Mouse (Mus musculus): ENCODE measurements around the gene Got1.

The Got1 gene

GRCm38 (mm10) chr19:43530197-43530770, 5.9 kb upstream of the Got1 start:
- DNase-seq (ENCODE audit: low read depth, low spot score), result peak; percentile 91

GRCm38 (mm10) chr19:43528056-43528587, 3.7 kb upstream of the Got1 start:
- no peaks in the 10 kb centered on the region for H3K36me3 ChIP-seq (ENCODE audit: control insufficient read depth, insufficient read depth, low read length, poor library complexity, severe bottlenecking)

More at GRCm38 (mm10) chr19:43530197-43530770, 5.9 kb upstream of the Got1 start:
- no peaks in the 10 kb centered on the region for H3K36me3 ChIP-seq (ENCODE audit: control insufficient read depth, insufficient read depth, low read length, poor library complexity, severe bottlenecking)
- no peaks in the 10 kb centered on the region for H3K27me3 ChIP-seq (ENCODE audit: control insufficient read depth, insufficient read depth, low read length, poor library complexity, severe bottlenecking)

GRCm38 (mm10) chr19:43527131-43527530, 2.7 kb upstream of the Got1 start:
- Histone ChIP-seq H3K27me3 (ENCODE audit: control insufficient read depth, insufficient read depth, low read length, poor library complexity, severe bottlenecking) (no peaks in the 10 kb centered on the region), H3K36me3 (ENCODE audit: control insufficient read depth, insufficient read depth, low read length, poor library complexity, severe bottlenecking) (no peaks in the 10 kb centered on the region)
- peak; percentile 29 for DNase-seq (ENCODE audit: low read depth, low spot score)

More at GRCm38 (mm10) chr19:43528056-43528587, 3.7 kb upstream of the Got1 start:
- H3K27me3 ChIP-seq (ENCODE audit: control insufficient read depth, insufficient read depth, low read length, poor library complexity, severe bottlenecking), result no peaks in the 10 kb centered on the region
- no peak for DNase-seq (ENCODE audit: low read depth, low spot score)

GRCm38 (mm10) chr19:43526025-43526424, 1.6 kb upstream of the Got1 start:
- H3K27me3 ChIP-seq (ENCODE audit: control insufficient read depth, insufficient read depth, low read length, poor library complexity, severe bottlenecking), result no peaks in the 10 kb centered on the region
- no peak for DNase-seq (ENCODE audit: low read depth, low spot score)
- no peaks in the 10 kb centered on the region for H3K36me3 ChIP-seq (ENCODE audit: control insufficient read depth, insufficient read depth, low read length, poor library complexity, severe bottlenecking)

- DNase-seq (ENCODE audit: low read depth, low spot score), result no peak
- H3K36me3 ChIP-seq (ENCODE audit: control insufficient read depth, insufficient read depth, low read length, poor library complexity, severe bottlenecking), result no peaks in the 10 kb centered on the region
- no peaks in the 10 kb centered on the region for H3K27me3 ChIP-seq (ENCODE audit: control insufficient read depth, insufficient read depth, low read length, poor library complexity, severe bottlenecking)
Observed at GRCm38 (mm10) chr19:43525566-43525965, 1.2 kb upstream of the Got1 start.

- Histone ChIP-seq H3K36me3 (ENCODE audit: control insufficient read depth, insufficient read depth, low read length, poor library complexity, severe bottlenecking) (no peaks in the 10 kb centered on the region), H3K27me3 (ENCODE audit: control insufficient read depth, insufficient read depth, low read length, poor library complexity, severe bottlenecking) (no peaks in the 10 kb centered on the region)
- peak; percentile 50 for DNase-seq (ENCODE audit: low read depth, low spot score)
Observed at GRCm38 (mm10) chr19:43525104-43525482, 688 bp upstream of the Got1 start.

- no peaks in the 10 kb centered on the region for H3K27me3 ChIP-seq (ENCODE audit: control insufficient read depth, insufficient read depth, low read length, poor library complexity, severe bottlenecking)
- peak; percentile 85 for DNase-seq (ENCODE audit: low read depth, low spot score)
- H3K36me3 ChIP-seq (ENCODE audit: control insufficient read depth, insufficient read depth, low read length, poor library complexity, severe bottlenecking), result no peaks in the 10 kb centered on the region
Observed at GRCm38 (mm10) chr19:43523551-43523950, 854 bp downstream of the Got1 start.

- Histone ChIP-seq H3K27me3 (ENCODE audit: control insufficient read depth, insufficient read depth, low read length, poor library complexity, severe bottlenecking) (no peaks in the 10 kb centered on the region), H3K36me3 (ENCODE audit: control insufficient read depth, insufficient read depth, low read length, poor library complexity, severe bottlenecking) (no peaks in the 10 kb centered on the region)
- DNase-seq (ENCODE audit: low read depth, low spot score), result no peak
Observed at GRCm38 (mm10) chr19:43521996-43522395, 2.4 kb downstream of the Got1 start.

- no peaks in the 10 kb centered on the region for H3K36me3 ChIP-seq (ENCODE audit: control insufficient read depth, insufficient read depth, low read length, poor library complexity, severe bottlenecking)
- DNase-seq (ENCODE audit: low read depth, low spot score), result no peak
- no peaks in the 10 kb centered on the region for H3K27me3 ChIP-seq (ENCODE audit: control insufficient read depth, insufficient read depth, low read length, poor library complexity, severe bottlenecking)
Observed at GRCm38 (mm10) chr19:43521362-43521761, 3.0 kb downstream of the Got1 start.

GRCm38 (mm10) chr19:43520402-43520801, 4.0 kb downstream of the Got1 start:
- peak; percentile 59 for DNase-seq (ENCODE audit: low read depth, low spot score)
- H3K27me3 ChIP-seq (ENCODE audit: control insufficient read depth, insufficient read depth, low read length, poor library complexity, severe bottlenecking), result no peaks in the 10 kb centered on the region
- H3K36me3 ChIP-seq (ENCODE audit: control insufficient read depth, insufficient read depth, low read length, poor library complexity, severe bottlenecking), result no peaks in the 10 kb centered on the region

GRCm38 (mm10) chr19:43519226-43519625, 5.2 kb downstream of the Got1 start:
- Histone ChIP-seq H3K27me3 (ENCODE audit: control insufficient read depth, insufficient read depth, low read length, poor library complexity, severe bottlenecking) (no peaks in the 10 kb centered on the region), H3K36me3 (ENCODE audit: control insufficient read depth, insufficient read depth, low read length, poor library complexity, severe bottlenecking) (peaks cover 8% of the 10 kb centered on the region; the same call in 1 of the 2 replicates)
- DNase-seq (ENCODE audit: low read depth, low spot score), result no peak

- Histone ChIP-seq H3K36me3 (ENCODE audit: control insufficient read depth, insufficient read depth, low read length, poor library complexity, severe bottlenecking) (peaks cover 8% of the 10 kb centered on the region; the same call in 1 of the 2 replicates), H3K27me3 (ENCODE audit: control insufficient read depth, insufficient read depth, low read length, poor library complexity, severe bottlenecking) (no peaks in the 10 kb centered on the region)
- no peak for DNase-seq (ENCODE audit: low read depth, low spot score)
Observed at GRCm38 (mm10) chr19:43518261-43518660, 6.1 kb downstream of the Got1 start.

GRCm38 (mm10) chr19:43517808-43518207, 6.6 kb downstream of the Got1 start:
- Histone ChIP-seq H3K27me3 (ENCODE audit: control insufficient read depth, insufficient read depth, low read length, poor library complexity, severe bottlenecking) (no peaks in the 10 kb centered on the region), H3K36me3 (ENCODE audit: control insufficient read depth, insufficient read depth, low read length, poor library complexity, severe bottlenecking) (peaks cover 8% of the 10 kb centered on the region; the same call in 1 of the 2 replicates)
- no peak for DNase-seq (ENCODE audit: low read depth, low spot score)

- no peaks in the 10 kb centered on the region for H3K27me3 ChIP-seq (ENCODE audit: control insufficient read depth, insufficient read depth, low read length, poor library complexity, severe bottlenecking)
- DNase-seq (ENCODE audit: low read depth, low spot score), result no peak
- H3K36me3 ChIP-seq (ENCODE audit: control insufficient read depth, insufficient read depth, low read length, poor library complexity, severe bottlenecking), result peaks cover 8% of the 10 kb centered on the region; the same call in 1 of the 2 replicates
Observed at GRCm38 (mm10) chr19:43517320-43517719, 7.1 kb downstream of the Got1 start.

GRCm38 (mm10) chr19:43516397-43517035, 7.9 kb downstream of the Got1 start:
- no peaks in the 10 kb centered on the region for H3K27me3 ChIP-seq (ENCODE audit: control insufficient read depth, insufficient read depth, low read length, poor library complexity, severe bottlenecking)
- peaks cover 9% of the 10 kb centered on the region; the same call in 1 of the 2 replicates for H3K36me3 ChIP-seq (ENCODE audit: control insufficient read depth, insufficient read depth, low read length, poor library complexity, severe bottlenecking)
- no peak for DNase-seq (ENCODE audit: low read depth, low spot score)
